ENCODE assay signal across 8 mouse cellular contexts in the genomic region with DNA sequence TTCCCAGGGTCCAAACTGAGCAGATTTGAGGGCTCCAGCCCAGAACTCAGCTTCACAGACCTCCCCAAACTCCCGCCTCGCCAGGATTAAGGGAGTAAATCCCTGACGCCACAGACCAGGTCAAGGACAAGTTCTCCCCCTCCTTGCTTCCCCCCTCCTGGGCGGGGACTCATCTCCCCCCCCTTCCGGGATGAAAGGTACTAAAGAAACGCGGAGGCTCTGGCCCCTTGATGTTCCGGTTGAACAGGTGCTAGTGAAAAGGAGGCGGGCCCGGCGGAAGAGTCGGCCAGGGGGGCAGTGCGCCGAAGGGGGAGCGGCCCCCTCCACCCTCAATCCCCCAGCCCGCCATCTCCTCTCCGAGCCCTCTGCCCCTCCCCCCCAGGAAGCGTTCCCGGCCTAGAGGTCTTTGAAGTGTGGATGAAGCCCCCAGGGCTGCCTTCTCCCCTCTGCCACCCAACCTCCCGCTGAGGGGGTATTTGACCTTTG. TPM values are rescaled to one million over a fixed set of nuclear protein-coding genes. Genes with fewer than 3 reads are reported as not detected.
DNase-seq lines count a peak whose midpoint lies in the region; ATAC-seq and TF ChIP-seq lines count a peak whose summit lies in the region.

No protein-coding gene starts in this region.

- H3K27ac ChIP-seq in left cerebral cortex, adult 2 months: peak overlapping the region; percentile 24; the same call in 1 of the 2 replicates
- peak overlapping the region; percentile 84 for H3K27ac ChIP-seq in heart, postnatal 0 days (ENCODE audit: low read depth)
- no peak overlapping the region for H3K27ac ChIP-seq in midbrain, embryonic 13.5 days

- no peaks in the 10 kb centered on the region for H3K27me3 ChIP-seq in heart, postnatal 0 days (ENCODE audit: control insufficient read depth, insufficient read depth, low read length)
- H3K27me3 ChIP-seq in midbrain, embryonic 13.5 days: peaks cover 20% of the 10 kb centered on the region

- peaks cover 8% of the 10 kb centered on the region for H3K36me3 ChIP-seq in heart, postnatal 0 days (replicated peaks; ENCODE audit: control insufficient read depth, insufficient read depth, low read length)
- peaks cover 13% of the 10 kb centered on the region for H3K36me3 ChIP-seq in midbrain, embryonic 13.5 days

- H3K4me1 ChIP-seq in heart, postnatal 0 days (ENCODE audit: control insufficient read depth, insufficient read depth): peaks cover 23% of the 10 kb centered on the region
- peaks cover 52% of the 10 kb centered on the region for H3K4me1 ChIP-seq in midbrain, embryonic 13.5 days (replicated peaks)

- peak overlapping the region; percentile 84 for H3K4me2 ChIP-seq in heart, postnatal 0 days (ENCODE audit: low read depth, low read length)
- H3K4me2 ChIP-seq in midbrain, embryonic 13.5 days (replicated peaks): peak overlapping the region; percentile 83

- intact Hi-C loops in left cerebral cortex, adult 2 months (cut with DNase I): loop anchor here (5.0 kb wide), 1 partner anchor 36 kb away; no protein-coding TSS in a partner anchor
- intact Hi-C loops in left cerebral cortex, postnatal 4 days (cut with DNase I): loop anchor here (5.0 kb wide), 1 partner anchor 36 kb away; no protein-coding TSS in a partner anchor

- H3K9me3 ChIP-seq in heart, postnatal 0 days (replicated peaks; ENCODE audit: control insufficient read depth, low read length): no peaks in the 10 kb centered on the region
- no peaks in the 10 kb centered on the region for H3K9me3 ChIP-seq in midbrain, embryonic 13.5 days

- no peak for TF ChIP-seq CTCF in left cerebral cortex, adult 2 months (IDR thresholded peaks at IDR 0.05)
- no peak for TF ChIP-seq CTCF in heart, postnatal 0 days (IDR thresholded peaks at IDR 0.05; ENCODE audit: low read depth)

- peak overlapping the region; percentile 75 for H3K4me3 ChIP-seq in left cerebral cortex, adult 2 months
- peak overlapping the region; percentile 41 for H3K4me3 ChIP-seq in heart, postnatal 0 days (ENCODE audit: low read depth, low read length)
- peak overlapping the region; percentile 93 for H3K4me3 ChIP-seq in midbrain, embryonic 13.5 days (replicated peaks)

- DNase-seq in left cerebral cortex, adult 2 months (ENCODE audit: extremely low spot score in 1 of 2, low spot score in 2 of 2): no peak
- no peak for DNase-seq in left cerebral cortex, postnatal 4 days
- DNase-seq in embryo, embryonic 9.5 days (ENCODE audit: extremely low spot score): peak; percentile 77
- DNase-seq in heart, postnatal 0 days (ENCODE audit: low spot score): peak; percentile 55
- DNase-seq in kidney, postnatal 4 days: peak; percentile 75 to 86
- peak; percentile 62 to 63 for DNase-seq in thymus, postnatal 10 days (ENCODE audit: low spot score in 2 of 2)
- no peak for DNase-seq in layer of hippocampus, adult 8-10 months (ENCODE audit: low spot score in 2 of 2)

- H3K9ac ChIP-seq in heart, postnatal 0 days (replicated peaks; ENCODE audit: low read depth, low read length): 0 out of 2 replicates have a peak overlapping the region, but pooled peaks have one; percentile 18
- 0 out of 2 replicates have a peak overlapping the region, but pooled peaks have one; percentile 14 for H3K9ac ChIP-seq in midbrain, embryonic 13.5 days (replicated peaks)

- ATAC-seq in heart, postnatal 0 days (ENCODE audit: insufficient read depth, low read depth): no peak
- ATAC-seq in midbrain, embryonic 13.5 days: no peak

- TF ChIP-seq EP300 in heart, postnatal 0 days (IDR thresholded peaks at IDR 0.05; ENCODE audit: low read depth): no peak

- WGBS in heart, postnatal 0 days: under 1% methylated on average over 16 of the region's 20 CpGs
- WGBS in midbrain, embryonic 13.5 days: 2% methylated on average over 20 of the region's 20 CpGs

RNA-seq across cellular contexts. Expression of gene Mllt6, which starts 1.5 kb away (rescaled TPM):
- 100 to 1,000 TPM; 143 to 147 TPM for total RNA-seq in left cerebral cortex, adult 2 months (2021)
- total RNA-seq in left cerebral cortex, postnatal 4 days (2021): 10 to 100 TPM; 60.2 to 67.1 TPM
- 45.2 and 46.1 TPM in 2 replicates for total RNA-seq in heart, postnatal 0 days (2014; rRNA removed; ENCODE audit: low replicate concordance)
- polyA plus RNA-seq in heart, postnatal 0 days (2015; fragmentation: Nextera tagmentation; extraction: Ambion mirVana): 1.6 and 1.7 TPM in 2 replicates
- polyA plus RNA-seq in midbrain, embryonic 13.5 days (2015; fragmentation: Nextera tagmentation; extraction: Ambion mirVana): 3.1 and 3.9 TPM in 2 replicates
- 100 to 1,000 TPM; 110 to 149 (median 126) TPM for total RNA-seq in layer of hippocampus, adult 8-10 months (2022)

RNA-seq across cellular contexts. Expression of gene Cisd3, which starts 23.9 kb away (rescaled TPM):
- total RNA-seq in left cerebral cortex, adult 2 months (2021): 10 to 100 TPM; 47.7 to 57.6 TPM
- total RNA-seq in left cerebral cortex, postnatal 4 days (2021): 10 to 100 TPM; 25.8 to 28.5 TPM
- 46.1 and 50.8 TPM in 2 replicates for total RNA-seq in heart, postnatal 0 days (2014; rRNA removed; ENCODE audit: low replicate concordance)
- polyA plus RNA-seq in heart, postnatal 0 days (2015; fragmentation: Nextera tagmentation; extraction: Ambion mirVana): 125 and 135 TPM in 2 replicates
- polyA plus RNA-seq in midbrain, embryonic 13.5 days (2015; fragmentation: Nextera tagmentation; extraction: Ambion mirVana): 14.4 and 16.1 TPM in 2 replicates
- total RNA-seq in layer of hippocampus, adult 8-10 months (2022): 10 to 100 TPM; 45.2 to 60.0 (median 56.7) TPM

RNA-seq across cellular contexts. Expression of gene Epop, which starts 32.2 kb away (rescaled TPM):
- 100 to 1,000 TPM in 1 of 2 experiments, 10 to 100 TPM in 1; 99.9 to 107 TPM for total RNA-seq in left cerebral cortex, adult 2 months (2021)
- total RNA-seq in left cerebral cortex, postnatal 4 days (2021): 1 to 10 TPM; 5.6 to 6.3 TPM
- 3.6 and 6.0 TPM in 2 replicates for total RNA-seq in heart, postnatal 0 days (2014; rRNA removed; ENCODE audit: low replicate concordance)
- polyA plus RNA-seq in heart, postnatal 0 days (2015; fragmentation: Nextera tagmentation; extraction: Ambion mirVana): 0.15 and 0.32 TPM in 2 replicates
- 3.0 and 4.2 TPM in 2 replicates for polyA plus RNA-seq in midbrain, embryonic 13.5 days (2015; fragmentation: Nextera tagmentation; extraction: Ambion mirVana)
- 10 to 100 TPM; 28.9 to 38.6 (median 33.9) TPM for total RNA-seq in layer of hippocampus, adult 8-10 months (2022)

RNA-seq across cellular contexts. Expression of gene Pcgf2, which starts 38.6 kb away (rescaled TPM):
- 10 to 100 TPM; 36.2 to 39.6 TPM for total RNA-seq in left cerebral cortex, adult 2 months (2021)
- 100 to 1,000 TPM; 100 to 104 TPM for total RNA-seq in left cerebral cortex, postnatal 4 days (2021)
- total RNA-seq in heart, postnatal 0 days (2014; rRNA removed; ENCODE audit: low replicate concordance): 1.1 and 3.6 TPM in 2 replicates
- polyA plus RNA-seq in heart, postnatal 0 days (2015; fragmentation: Nextera tagmentation; extraction: Ambion mirVana): 6.0 and 7.1 TPM in 2 replicates
- polyA plus RNA-seq in midbrain, embryonic 13.5 days (2015; fragmentation: Nextera tagmentation; extraction: Ambion mirVana): 23.6 and 25.3 TPM in 2 replicates
- total RNA-seq in layer of hippocampus, adult 8-10 months (2022): 10 to 100 TPM; 23.9 to 35.3 (median 29.0) TPM

RNA-seq across cellular contexts. Expression of gene Psmb3, which starts 41.5 kb away (rescaled TPM):
- total RNA-seq in left cerebral cortex, adult 2 months (2021): 100 to 1,000 TPM; 113 to 123 TPM
- 100 to 1,000 TPM; 168 to 172 TPM for total RNA-seq in left cerebral cortex, postnatal 4 days (2021)
- total RNA-seq in heart, postnatal 0 days (2014; rRNA removed; ENCODE audit: low replicate concordance): 486 and 592 TPM in 2 replicates
- 495 and 503 TPM in 2 replicates for polyA plus RNA-seq in heart, postnatal 0 days (2015; fragmentation: Nextera tagmentation; extraction: Ambion mirVana)
- 503 and 505 TPM in 2 replicates for polyA plus RNA-seq in midbrain, embryonic 13.5 days (2015; fragmentation: Nextera tagmentation; extraction: Ambion mirVana)
- total RNA-seq in layer of hippocampus, adult 8-10 months (2022): 100 to 1,000 TPM; 121 to 145 (median 133) TPM

Comparison
In these comparisons a context has a peak if more than half of its experiments do, and no peak if none do; other contexts are left out.
1. DNase-seq: peak in embryo, embryonic 9.5 days (single experiment), heart, postnatal 0 days (single experiment), kidney, postnatal 4 days (2 of 2) and thymus, postnatal 10 days (2 of 2); none in left cerebral cortex, adult 2 months (0 of 2), left cerebral cortex, postnatal 4 days (single experiment) and layer of hippocampus, adult 8-10 months (0 of 2).
2. H3K4me3 ChIP-seq: peak in every context shown above with its lines; median percentile 93 in midbrain, embryonic 13.5 days; 75 in left cerebral cortex, adult 2 months; 41 in heart, postnatal 0 days.